ENCODE assay signal across 8 mouse cellular contexts in genomic region chr2:125731763-125732560, GRCm38 (mm10). TPM values are rescaled to one million over a fixed set of nuclear protein-coding genes. Genes with fewer than 3 reads are reported as not detected.
A peak's percentile ranks its signal among the peaks of the same experiment; 100 is the strongest.
DNase-seq lines count a peak whose midpoint lies in the region; ATAC-seq and TF ChIP-seq lines count a peak whose summit lies in the region.

No protein-coding gene starts in this region.

- peak; percentile 82 for DNase-seq in 416B (ENCODE audit: low read depth)
- DNase-seq in adrenal gland, postnatal 4 days (ENCODE audit: low spot score in 2 of 2): peak; percentile 95
- peak; percentile 91 to 96 for DNase-seq in heart, adult 2 months
- DNase-seq in kidney, adult 2 months: peak; percentile 95
- DNase-seq in limb, embryonic 11.5 days (ENCODE audit: low spot score): peak; percentile 99
- DNase-seq in midbrain, embryonic 14.5 days: peak; percentile 98
- DNase-seq in spleen, adult 12 weeks (ENCODE audit: low spot score): peak; percentile 71

- no peaks in the 10 kb centered on the region for H3K79me2 ChIP-seq in heart, adult 2 months (replicated peaks; ENCODE audit: control insufficient read depth, insufficient read depth, low read length)

- H3K4me3 ChIP-seq in embryonic facial prominence, embryonic 13.5 days: peak overlapping the region; percentile 47
- peak overlapping the region; percentile 48 for H3K4me3 ChIP-seq in heart, adult 2 months
- peak overlapping the region; percentile 40 for H3K4me3 ChIP-seq in kidney, adult 2 months (ENCODE audit: insufficient read depth, low read depth, low read length)
- H3K4me3 ChIP-seq in limb, embryonic 11.5 days (ENCODE audit: low read depth, low read length): peak overlapping the region; percentile 34
- H3K4me3 ChIP-seq in midbrain, embryonic 14.5 days (replicated peaks; ENCODE audit: low read depth, low read length): peak overlapping the region; percentile 46

- no peak for TF ChIP-seq POLR2A in heart, adult 2 months (IDR thresholded peaks at IDR 0.05; ENCODE audit: insufficient read depth, low read depth, low read length)
- no peak for TF ChIP-seq POLR2A in kidney, adult 2 months (IDR thresholded peaks at IDR 0.05; ENCODE audit: low read depth, low read length)

- peak; percentile 89 for ATAC-seq in embryonic facial prominence, embryonic 13.5 days (ENCODE audit: insufficient number of reproducible peaks, insufficient read depth, low FRiP score, low TSS enrichment, low read depth)
- peak; percentile 94 for ATAC-seq in limb, embryonic 11.5 days (ENCODE audit: insufficient number of reproducible peaks, low FRiP score, low TSS enrichment, low read depth)
- ATAC-seq in midbrain, embryonic 14.5 days (ENCODE audit: low FRiP score, low TSS enrichment): peak; percentile 94

- no peak for TF ChIP-seq EP300 in heart, adult 2 months (IDR thresholded peaks at IDR 0.05; ENCODE audit: insufficient read depth, low read depth, low read length)

- H3K27me3 ChIP-seq in embryonic facial prominence, embryonic 13.5 days: no peaks in the 10 kb centered on the region
- no peaks in the 10 kb centered on the region for H3K27me3 ChIP-seq in heart, adult 2 months (ENCODE audit: control insufficient read depth, insufficient read depth, low read length)
- no peaks in the 10 kb centered on the region for H3K27me3 ChIP-seq in kidney, adult 2 months (replicated peaks; ENCODE audit: control insufficient read depth, insufficient read depth, low read length)
- H3K27me3 ChIP-seq in limb, embryonic 11.5 days (ENCODE audit: control insufficient read depth, insufficient read depth, low read length): no peaks in the 10 kb centered on the region
- no peaks in the 10 kb centered on the region for H3K27me3 ChIP-seq in midbrain, embryonic 14.5 days (ENCODE audit: control insufficient read depth, insufficient read depth, low read length)

- no peaks in the 10 kb centered on the region for H3K36me3 ChIP-seq in embryonic facial prominence, embryonic 13.5 days
- H3K36me3 ChIP-seq in heart, adult 2 months (ENCODE audit: control insufficient read depth, insufficient read depth, low read length): no peaks in the 10 kb centered on the region
- H3K36me3 ChIP-seq in kidney, adult 2 months (ENCODE audit: control insufficient read depth, insufficient read depth, low read length): no peaks in the 10 kb centered on the region
- H3K36me3 ChIP-seq in limb, embryonic 11.5 days (ENCODE audit: control insufficient read depth, insufficient read depth, low read length): no peaks in the 10 kb centered on the region
- H3K36me3 ChIP-seq in midbrain, embryonic 14.5 days (ENCODE audit: control insufficient read depth, insufficient read depth, low read length): no peaks in the 10 kb centered on the region

- H3K4me2 ChIP-seq in embryonic facial prominence, embryonic 13.5 days: peak overlapping the region; percentile 71
- H3K4me2 ChIP-seq in limb, embryonic 11.5 days (ENCODE audit: low read depth, severe bottlenecking): peak overlapping the region; percentile 52
- peak overlapping the region; percentile 70 for H3K4me2 ChIP-seq in midbrain, embryonic 14.5 days (ENCODE audit: low read length)

- peak overlapping the region; percentile 80 for H3K27ac ChIP-seq in embryonic facial prominence, embryonic 13.5 days
- peak overlapping the region; percentile 10; the same call in 1 of the 2 replicates for H3K27ac ChIP-seq in heart, adult 2 months
- no peak overlapping the region for H3K27ac ChIP-seq in kidney, adult 2 months (ENCODE audit: insufficient read depth, low read depth, low read length)
- H3K27ac ChIP-seq in limb, embryonic 11.5 days (replicated peaks; ENCODE audit: low read depth, low read length): peak overlapping the region; percentile 86
- peak overlapping the region; percentile 91 for H3K27ac ChIP-seq in midbrain, embryonic 14.5 days (replicated peaks; ENCODE audit: low read depth, low read length)

- no peaks in the 10 kb centered on the region for H3K9me3 ChIP-seq in embryonic facial prominence, embryonic 13.5 days
- H3K9me3 ChIP-seq in limb, embryonic 11.5 days (ENCODE audit: control insufficient read depth, low read length): no peaks in the 10 kb centered on the region
- no peaks in the 10 kb centered on the region for H3K9me3 ChIP-seq in midbrain, embryonic 14.5 days (ENCODE audit: control insufficient read depth, low read length)

- 6% methylated on average over 35 of the region's 35 CpGs for WGBS in embryonic facial prominence, embryonic 13.5 days
- WGBS in heart, adult 2 months: 11% methylated on average over 35 of the region's 35 CpGs
- WGBS in kidney, adult 2 months: 12% methylated on average over 35 of the region's 35 CpGs
- WGBS in limb, embryonic 11.5 days: 6% methylated on average over 35 of the region's 35 CpGs
- 5% methylated on average over 35 of the region's 35 CpGs for WGBS in midbrain, embryonic 14.5 days

- peak overlapping the region; percentile 79 for H3K9ac ChIP-seq in embryonic facial prominence, embryonic 13.5 days
- peak overlapping the region; percentile 75 for H3K9ac ChIP-seq in heart, adult 2 months (ENCODE audit: low read depth, low read length)
- peak overlapping the region; percentile 87 for H3K9ac ChIP-seq in limb, embryonic 11.5 days (ENCODE audit: low read length)
- H3K9ac ChIP-seq in midbrain, embryonic 14.5 days (replicated peaks; ENCODE audit: low read length): peak overlapping the region; percentile 82

- intact Hi-C loops in heart, adult 2 months (cut with DNase I): loop anchor here (1.0 kb wide), 1 partner anchor 72 kb away; no protein-coding TSS in a partner anchor

- peak; percentile 100; the same call in 1 of the 2 replicates for TF ChIP-seq CTCF in heart, adult 2 months (IDR thresholded peaks at IDR 0.05)
- TF ChIP-seq CTCF in kidney, adult 2 months (conservative IDR thresholded peaks at IDR 0.05; ENCODE audit: insufficient read depth, insufficient read length, low read depth, low read length): peak; percentile 95

- peaks cover 38% of the 10 kb centered on the region for H3K4me1 ChIP-seq in embryonic facial prominence, embryonic 13.5 days
- peaks cover 2% of the 10 kb centered on the region for H3K4me1 ChIP-seq in heart, adult 2 months (ENCODE audit: control insufficient read depth, insufficient read depth, low read length)
- H3K4me1 ChIP-seq in kidney, adult 2 months (ENCODE audit: control insufficient read depth, insufficient read depth, low read length): no peaks in the 10 kb centered on the region
- H3K4me1 ChIP-seq in limb, embryonic 11.5 days (ENCODE audit: control insufficient read depth, insufficient read depth, low read length): peaks cover 3% of the 10 kb centered on the region; the same call in 1 of the 2 replicates
- H3K4me1 ChIP-seq in midbrain, embryonic 14.5 days (ENCODE audit: control insufficient read depth, insufficient read depth, low read length): 0 out of 2 replicates have a peak, but pooled peaks cover 5% of the 10 kb centered on the region

RNA-seq across cellular contexts. Expression of gene Shc4, which starts 8.0 kb away (rescaled TPM):
- total RNA-seq in adrenal gland, postnatal 4 days (2021): 1 to 10 TPM; 5.4 to 6.0 TPM
- polyA plus RNA-seq in embryonic facial prominence, embryonic 13.5 days (2015; fragmentation: Nextera tagmentation; extraction: Ambion mirVana): 1.5 and 2.0 TPM in 2 replicates
- under 1 TPM; 0.44 to 0.77 TPM for total RNA-seq in heart, adult 2 months (2021)
- polyA plus RNA-seq in heart, adult 2 months (2012; rRNA removed): 0.31 and 0.38 TPM in 2 replicates
- 0.20 and 0.22 TPM in 2 replicates for polyA plus RNA-seq in kidney, adult 2 months (2012; rRNA removed)
- polyA plus RNA-seq in limb, embryonic 11.5 days (2014; fragmentation: Nextera tagmentation; extraction: Ambion mirVana): 1.1 and 1.2 TPM in 2 replicates
- polyA plus RNA-seq in midbrain, embryonic 14.5 days (2014; fragmentation: Nextera tagmentation; extraction: Ambion mirVana): 2.0 and 2.2 TPM in 2 replicates

RNA-seq across cellular contexts. Expression of gene Secisbp2l, which starts 50.7 kb away (rescaled TPM):
- total RNA-seq in adrenal gland, postnatal 4 days (2021): 10 to 100 TPM; 58.5 TPM
- 21.5 and 26.0 TPM in 2 replicates for polyA plus RNA-seq in embryonic facial prominence, embryonic 13.5 days (2015; fragmentation: Nextera tagmentation; extraction: Ambion mirVana)
- 10 to 100 TPM; 23.1 to 28.9 TPM for total RNA-seq in heart, adult 2 months (2021)
- polyA plus RNA-seq in heart, adult 2 months (2012; rRNA removed): 6.9 and 10.6 TPM in 2 replicates
- polyA plus RNA-seq in kidney, adult 2 months (2012; rRNA removed): 12.6 and 14.6 TPM in 2 replicates
- 22.1 and 23.5 TPM in 2 replicates for polyA plus RNA-seq in limb, embryonic 11.5 days (2014; fragmentation: Nextera tagmentation; extraction: Ambion mirVana)
- 38.3 and 40.2 TPM in 2 replicates for polyA plus RNA-seq in midbrain, embryonic 14.5 days (2014; fragmentation: Nextera tagmentation; extraction: Ambion mirVana)

RNA-seq across cellular contexts. Expression of gene Eid1, which starts 59.1 kb away (rescaled TPM):
- 100 to 1,000 TPM; 207 to 216 TPM for total RNA-seq in adrenal gland, postnatal 4 days (2021)
- polyA plus RNA-seq in embryonic facial prominence, embryonic 13.5 days (2015; fragmentation: Nextera tagmentation; extraction: Ambion mirVana): 292 and 317 TPM in 2 replicates
- 10 to 100 TPM; 44.3 to 45.7 TPM for total RNA-seq in heart, adult 2 months (2021)
- 12.6 and 16.0 TPM in 2 replicates for polyA plus RNA-seq in heart, adult 2 months (2012; rRNA removed)
- 12.9 and 19.9 TPM in 2 replicates for polyA plus RNA-seq in kidney, adult 2 months (2012; rRNA removed)
- 224 and 232 TPM in 2 replicates for polyA plus RNA-seq in limb, embryonic 11.5 days (2014; fragmentation: Nextera tagmentation; extraction: Ambion mirVana)
- 543 and 574 TPM in 2 replicates for polyA plus RNA-seq in midbrain, embryonic 14.5 days (2014; fragmentation: Nextera tagmentation; extraction: Ambion mirVana)

Comparison
In these comparisons a context has a peak if more than half of its experiments do, and no peak if none do; other contexts are left out.
1. RNA of gene Eid1, which starts 59.1 kb away (polyA plus RNA-seq): 543 to 574 TPM in midbrain, embryonic 14.5 days, 292 to 317 TPM in embryonic facial prominence, embryonic 13.5 days and 224 to 232 TPM in limb, embryonic 11.5 days; 12.9 to 19.9 TPM in kidney, adult 2 months and 12.6 to 16.0 TPM in heart, adult 2 months; every median in the first group is over 10 times any median in the second.
2. Peak in every context shown above with its lines, with median percentiles within 50 percentile points of each other: DNase-seq, ATAC-seq, H3K4me2 ChIP-seq, H3K4me3 ChIP-seq and H3K9ac ChIP-seq.